Mouse (Mus musculus): ENCODE data around the gene Slc39a5. TPM values are rescaled to one million over a fixed set of nuclear protein-coding genes. Genes with fewer than 3 reads are reported as not detected.

Slc39a5 gene
- total RNA-seq, 2 experiments from 2014 or later, result 0.60 TPM; not detected in 1

DNA sequence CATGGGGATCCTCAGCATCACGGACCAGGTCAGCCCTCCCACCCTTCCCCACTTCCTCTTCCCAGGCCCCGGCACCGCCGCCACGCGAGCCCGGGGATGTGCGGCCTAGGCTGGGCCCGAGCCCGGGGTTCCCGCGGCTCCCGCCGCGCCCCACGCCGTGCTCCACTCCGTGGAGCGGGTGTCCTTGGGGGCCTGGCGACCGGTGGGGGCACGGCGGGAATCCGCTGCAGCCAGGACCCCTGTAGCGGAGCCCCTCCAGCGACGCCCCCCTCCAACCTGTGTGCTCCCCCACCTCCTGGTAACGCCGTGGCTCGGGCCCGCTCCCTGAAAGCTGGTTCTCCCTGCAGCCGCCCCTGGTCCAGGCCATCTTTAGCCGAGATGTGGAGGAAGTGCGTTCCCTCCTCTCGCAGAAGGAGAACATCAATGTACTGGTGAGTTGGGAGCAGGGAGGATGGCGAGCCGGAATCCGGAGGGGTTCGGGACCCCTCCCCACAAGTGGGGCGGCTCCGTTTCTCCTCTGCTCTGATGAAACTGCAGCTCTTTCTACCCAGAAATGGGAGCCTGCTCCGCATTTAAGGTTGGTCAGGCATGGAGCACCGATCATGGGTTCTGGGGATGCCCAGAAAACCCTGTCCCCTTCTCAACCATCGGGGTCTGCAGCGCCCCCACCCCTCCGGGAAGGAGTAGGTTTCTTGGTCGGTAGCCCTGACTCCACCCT is 23.6 kb downstream of the Slc39a5 start:
- DNase-seq (ENCODE audit: low spot score in 2 of 2), result peak in 1 of 2 experiments; percentile 52

DNA sequence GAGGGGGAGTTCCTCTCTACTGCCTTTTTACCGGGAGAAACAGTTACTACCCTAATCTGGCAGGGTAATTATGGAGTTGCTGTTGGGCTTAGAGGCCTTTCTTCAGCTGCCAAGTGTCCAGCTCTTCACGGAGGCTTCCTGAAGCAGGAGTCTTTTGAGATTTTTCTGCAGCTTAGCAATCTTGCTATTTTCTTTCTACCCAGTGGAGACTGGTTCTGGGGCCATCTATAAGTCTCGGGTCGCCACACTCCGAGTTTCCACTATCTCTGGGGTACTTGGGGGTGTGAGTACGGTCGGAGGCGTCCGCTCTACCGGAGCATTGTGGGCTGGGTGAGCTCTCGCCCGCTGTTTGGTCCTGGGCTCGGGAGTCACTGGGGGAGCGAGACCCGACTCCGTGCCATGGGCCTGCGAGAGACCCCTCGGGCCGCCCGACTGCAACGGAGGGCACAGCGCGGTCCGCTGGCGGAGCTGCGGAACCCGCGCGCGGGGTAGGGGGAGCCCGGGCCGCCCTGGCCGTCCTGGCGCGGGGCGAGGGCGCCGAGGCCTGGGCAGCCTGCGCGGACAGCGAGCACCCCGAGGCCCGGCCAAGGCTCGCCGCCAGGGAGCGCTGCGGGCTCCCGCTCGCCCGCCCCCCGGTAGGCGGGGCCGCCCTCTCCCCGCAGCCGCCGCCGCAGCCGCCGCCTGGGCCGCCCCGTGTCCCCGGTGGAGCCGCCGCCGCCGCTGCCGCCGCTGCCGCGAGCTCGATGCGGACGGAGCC is 24.4 kb downstream of the Slc39a5 start, which contains the start of gene Ankrd52:
TSS of gene Ankrd52 (plus strand) at position 661 of the 757 bp plus-strand sequence.
- DNase-seq (ENCODE audit: low spot score in 2 of 2), result peak; percentile 73 to 84

DNA sequence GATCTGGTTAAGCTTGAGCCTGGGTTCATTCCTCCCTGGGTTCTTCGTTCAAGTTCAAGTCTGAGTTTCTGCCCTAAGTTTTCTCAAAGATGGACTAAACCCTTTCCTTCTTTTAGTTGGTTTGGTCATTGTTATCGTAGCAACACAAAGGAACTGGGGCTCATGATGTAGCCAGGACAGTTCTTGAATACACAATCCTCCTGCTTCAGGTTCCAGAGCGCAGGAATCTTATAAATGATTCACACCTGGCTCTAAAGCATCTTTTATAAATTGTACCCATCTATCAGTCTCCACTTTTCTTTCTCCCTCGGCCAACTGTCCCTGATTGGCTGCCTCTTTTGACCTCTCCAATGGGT is 25.0 kb downstream of the Slc39a5 start:
- no peak for DNase-seq (ENCODE audit: low spot score in 2 of 2)

DNA sequence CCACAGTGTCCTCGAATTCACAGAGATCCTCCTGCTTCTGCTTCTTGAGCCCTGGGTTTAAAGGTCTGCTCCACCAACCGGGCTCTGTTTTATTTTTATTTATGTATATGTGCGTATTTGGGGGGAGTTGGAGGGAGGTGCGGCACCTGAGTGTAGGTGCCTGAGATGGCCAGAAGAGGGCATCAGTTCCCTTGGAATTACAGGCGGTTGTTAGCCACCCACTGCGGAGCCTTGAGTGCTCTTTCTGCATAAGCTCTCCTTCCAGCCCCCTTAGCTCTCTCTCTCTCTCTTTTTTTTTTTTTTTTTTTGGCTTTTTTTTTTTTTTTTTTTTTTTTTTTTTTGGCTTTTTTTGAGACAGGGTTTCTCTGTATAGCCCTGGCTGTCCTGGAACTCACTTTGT is 26.6 kb downstream of the Slc39a5 start:
- DNase-seq (ENCODE audit: low spot score in 2 of 2), result no peak

DNA sequence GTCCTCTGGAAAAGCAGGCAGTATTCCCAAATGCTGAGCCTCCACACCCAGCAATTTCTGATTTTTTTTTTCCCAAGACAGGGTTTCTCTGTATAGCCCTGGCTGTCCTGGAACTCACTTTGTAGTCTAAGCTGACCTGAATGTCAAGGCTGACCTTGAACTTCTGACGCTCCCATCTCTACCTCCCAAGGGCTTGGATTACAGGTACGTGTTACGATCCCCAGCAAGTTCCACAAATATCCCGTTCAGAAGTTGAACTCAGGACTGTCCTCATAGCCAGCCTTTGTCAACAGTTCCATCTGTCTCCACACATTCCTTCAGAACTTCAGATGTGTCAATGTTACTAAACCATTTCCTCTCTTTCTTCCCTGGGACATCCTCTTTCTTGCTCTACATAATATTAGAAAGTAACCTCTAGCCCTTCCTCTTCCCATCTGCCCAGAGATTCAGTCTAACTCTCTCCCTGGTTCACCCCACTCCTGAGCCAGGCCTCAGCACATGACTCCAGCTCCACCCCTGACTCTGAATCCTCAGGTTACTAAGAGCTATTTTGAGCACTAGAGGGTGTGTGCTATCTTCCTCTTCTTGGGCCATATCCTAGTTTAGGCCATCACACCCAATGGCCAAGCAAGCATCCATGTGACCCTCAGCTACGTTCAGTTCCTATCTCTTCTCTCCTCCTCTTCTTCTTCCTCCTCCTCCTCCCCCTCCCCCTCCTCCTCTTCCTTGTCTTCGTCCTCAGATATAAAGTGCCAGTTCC is 27.9 kb downstream of the Slc39a5 start:
- no peak for DNase-seq (ENCODE audit: low spot score in 2 of 2)

DNA sequence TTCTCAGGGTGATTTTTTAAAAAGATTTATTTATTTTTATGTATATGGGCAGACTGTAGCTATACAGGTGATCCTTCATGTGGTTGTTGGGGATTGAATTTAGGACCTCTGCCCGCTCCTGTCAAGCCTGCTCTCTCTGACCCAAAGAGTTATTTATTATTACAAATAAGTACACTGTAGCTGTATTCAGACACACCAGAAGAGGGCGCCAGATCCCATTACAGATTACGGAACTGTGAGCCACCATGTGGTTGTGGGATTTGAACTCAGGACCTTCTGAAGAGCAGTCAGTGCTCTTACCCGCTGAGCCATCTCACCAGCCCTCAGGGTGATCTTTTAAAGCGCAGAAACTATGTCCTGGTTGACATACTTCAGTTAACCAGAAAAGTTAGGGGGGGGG is 28.9 kb downstream of the Slc39a5 start:
- DNase-seq (ENCODE audit: low spot score in 2 of 2), result no peak

DNA sequence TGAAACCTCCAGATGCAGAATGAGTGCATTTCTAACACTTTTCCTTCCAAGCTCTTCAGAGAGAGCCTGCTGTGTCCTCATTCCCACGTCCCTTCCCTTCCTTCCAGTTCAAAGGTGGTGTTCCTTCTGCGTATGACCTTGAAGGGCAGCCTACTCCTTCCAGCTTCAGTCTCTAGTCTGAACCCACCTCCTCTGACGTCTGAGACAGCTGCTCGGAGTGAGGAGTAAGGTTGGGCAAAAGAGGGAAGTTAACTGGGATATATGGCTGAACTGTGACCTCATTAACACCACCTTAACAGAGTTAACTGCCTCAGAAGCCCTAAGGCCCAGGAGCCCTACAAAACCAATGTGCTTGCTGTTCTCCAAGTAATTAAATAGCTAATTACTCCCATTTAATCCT is 30.4 kb downstream of the Slc39a5 start:
- no peak for DNase-seq (ENCODE audit: low spot score in 2 of 2)

DNA sequence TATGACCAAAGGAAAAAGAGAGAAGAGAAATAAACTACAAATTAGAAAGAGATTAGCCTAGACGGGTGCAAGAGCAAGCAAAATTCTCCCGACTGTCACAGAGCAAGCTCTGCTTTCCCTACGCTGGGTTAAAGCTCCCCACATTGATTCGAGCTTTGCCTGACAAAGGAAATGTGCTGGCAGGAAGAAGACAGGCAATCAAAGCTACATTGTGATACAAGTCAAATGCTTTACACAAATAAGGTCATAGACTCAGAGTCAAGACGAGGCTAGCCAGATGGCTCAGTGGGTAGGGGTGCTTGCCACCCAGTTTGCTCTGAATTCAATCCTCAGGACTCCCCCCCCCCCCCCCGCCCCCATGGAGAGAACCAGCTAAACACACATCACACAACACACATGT is 31.0 kb downstream of the Slc39a5 start:
- no peak for DNase-seq (ENCODE audit: low spot score in 2 of 2)

DNA sequence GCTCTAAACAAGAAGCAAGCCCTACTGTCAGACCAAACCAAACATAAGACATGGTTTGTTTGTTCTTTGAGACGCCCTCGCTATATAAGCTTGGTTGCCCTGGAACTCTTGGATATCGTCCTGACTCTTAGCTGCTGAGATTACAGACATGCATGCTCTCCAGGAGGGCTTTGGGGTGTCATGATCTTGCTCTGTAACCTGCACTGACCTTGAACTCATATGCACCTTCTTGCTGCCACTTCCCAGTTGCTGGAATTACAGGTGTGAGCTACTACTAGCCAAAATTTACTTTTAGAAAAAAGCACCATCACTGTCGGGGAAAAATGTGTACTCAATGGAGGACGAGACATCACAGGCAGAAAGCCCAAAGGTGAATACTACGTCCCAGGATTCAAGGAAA is 31.4 kb downstream of the Slc39a5 start:
- DNase-seq (ENCODE audit: low spot score in 2 of 2), result no peak

DNA sequence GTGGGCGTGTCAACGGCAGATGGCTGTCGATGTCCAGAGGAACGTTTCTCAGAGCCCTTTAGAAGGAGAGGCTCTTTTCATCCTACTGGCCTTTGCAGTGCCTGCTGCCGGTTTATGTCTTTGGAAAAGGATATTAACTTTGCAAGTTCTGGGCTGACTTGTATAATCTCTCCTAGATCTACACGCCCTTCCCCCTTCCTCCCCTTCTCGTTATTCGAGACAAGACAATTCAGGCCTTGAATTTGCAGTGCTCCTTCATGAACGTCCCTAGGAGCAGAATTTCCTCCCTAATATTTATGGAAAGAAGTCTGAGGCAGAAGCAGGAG is 31.8 kb downstream of the Slc39a5 start:
- DNase-seq (ENCODE audit: low spot score in 2 of 2), result no peak

DNA sequence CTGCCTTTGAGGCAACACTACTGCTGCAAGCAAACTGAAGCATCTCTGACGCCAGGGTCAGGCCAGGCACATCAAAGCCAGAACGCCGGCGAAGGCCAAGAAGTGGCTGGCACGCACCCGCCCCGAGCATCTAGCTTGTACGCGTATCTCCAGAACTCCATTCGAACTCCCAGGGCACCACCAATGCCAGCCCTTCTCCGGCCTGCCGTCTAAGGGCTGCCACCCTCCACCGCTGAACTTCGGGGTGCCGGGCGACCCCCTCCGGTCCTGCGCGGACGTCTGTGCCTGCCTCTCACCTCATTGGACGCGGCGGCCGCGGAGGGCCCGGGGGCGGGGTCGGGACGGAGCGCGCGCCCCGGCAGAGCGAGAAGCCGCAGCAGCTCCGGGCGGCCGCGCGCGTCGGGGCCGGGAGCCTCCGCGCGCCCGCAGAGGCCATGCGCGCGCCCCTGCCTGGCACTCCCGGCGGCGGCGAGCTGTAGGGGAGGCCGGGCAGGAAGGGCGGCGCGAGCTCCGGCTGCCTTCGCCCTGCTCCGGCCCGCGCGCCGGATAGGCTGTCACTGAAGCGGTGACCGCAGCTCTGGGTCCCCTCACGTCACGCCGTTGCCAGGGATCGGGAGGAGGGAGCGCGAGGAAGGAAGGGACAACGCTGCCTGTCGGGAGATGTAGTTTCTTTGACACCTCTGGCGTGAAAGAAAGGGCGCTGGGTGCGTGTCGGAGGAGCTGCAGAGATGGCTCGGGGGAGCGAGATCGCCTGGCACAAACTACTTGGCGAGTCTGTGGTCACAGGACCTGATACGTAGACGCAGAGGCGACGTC is 32.4 kb downstream of the Slc39a5 start, which contains the start of gene Coq10a:
TSS of gene Coq10a (minus strand) at position 596 of the 816 bp plus-strand sequence.
- DNase-seq (ENCODE audit: low spot score in 2 of 2), result peak; percentile 87 to 95

DNA sequence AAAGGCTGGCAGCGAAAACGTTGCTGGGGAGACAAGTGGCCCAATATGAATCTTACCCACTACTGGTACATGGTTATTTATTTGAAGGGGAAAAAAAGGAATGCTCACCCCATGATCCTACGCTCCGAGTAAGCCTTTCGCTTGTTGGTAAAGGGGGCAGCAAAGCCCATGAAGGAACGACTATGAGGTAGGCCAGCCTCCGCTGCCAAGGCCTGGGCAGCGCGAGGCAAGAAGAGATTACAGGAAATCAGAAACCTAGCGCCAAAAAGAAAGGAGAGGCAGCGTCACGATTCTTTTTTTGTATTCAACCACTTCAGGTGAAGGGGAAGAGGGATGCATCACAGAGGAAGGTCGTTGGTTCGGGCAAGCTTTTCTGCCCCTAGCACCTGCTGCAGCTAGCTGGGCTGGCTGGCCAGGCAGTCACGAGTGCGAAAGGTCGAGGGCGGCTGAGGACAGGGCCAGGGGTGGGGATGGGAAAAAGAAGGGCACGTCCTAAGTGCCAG is 33.1 kb downstream of the Slc39a5 start:
- DNase-seq (ENCODE audit: low spot score in 2 of 2), result peak in 1 of 2 experiments; percentile 21

DNA sequence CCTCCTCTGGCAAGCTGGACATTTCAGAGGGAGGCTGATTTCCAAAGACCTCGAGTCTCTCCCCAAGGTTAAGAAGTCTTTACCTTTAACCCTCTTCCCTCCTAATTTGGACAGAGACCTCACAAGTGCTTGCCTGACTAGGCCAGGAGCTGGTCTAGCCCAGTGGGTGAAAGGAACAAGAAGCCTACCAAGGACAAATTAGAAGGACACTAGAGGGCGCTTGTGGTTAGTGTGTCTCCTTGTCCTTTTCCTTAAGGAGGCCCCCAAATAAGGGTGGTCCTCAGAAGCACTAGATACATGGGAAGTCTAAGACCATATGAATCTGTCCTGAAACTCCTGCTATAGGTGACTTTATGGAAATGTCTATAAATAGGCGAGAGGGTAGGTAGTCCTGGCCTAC is 38.5 kb downstream of the Slc39a5 start:
- peak in 1 of 2 experiments; percentile 43 for DNase-seq (ENCODE audit: low spot score in 2 of 2)

DNA sequence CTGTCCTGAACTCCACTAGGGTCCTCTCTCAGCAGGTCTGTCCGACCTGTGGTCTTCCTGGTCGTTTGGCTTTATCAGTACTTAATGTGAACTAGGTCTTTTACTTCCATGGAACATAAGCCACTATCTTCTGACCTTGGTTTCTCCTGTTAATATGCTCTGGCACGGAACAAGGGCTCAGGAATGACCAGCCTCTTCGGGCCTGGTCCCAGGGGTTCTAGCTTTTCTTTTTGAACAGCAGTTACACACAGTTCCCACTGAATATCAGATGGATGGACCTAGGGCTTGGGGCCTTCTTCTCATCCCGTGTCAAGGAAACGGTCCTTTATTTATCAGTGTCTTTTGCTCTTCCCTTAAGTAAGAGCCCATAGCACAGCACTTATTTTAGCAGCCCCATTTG is 39.2 kb downstream of the Slc39a5 start:
- no peak for DNase-seq (ENCODE audit: low spot score in 2 of 2)

DNA sequence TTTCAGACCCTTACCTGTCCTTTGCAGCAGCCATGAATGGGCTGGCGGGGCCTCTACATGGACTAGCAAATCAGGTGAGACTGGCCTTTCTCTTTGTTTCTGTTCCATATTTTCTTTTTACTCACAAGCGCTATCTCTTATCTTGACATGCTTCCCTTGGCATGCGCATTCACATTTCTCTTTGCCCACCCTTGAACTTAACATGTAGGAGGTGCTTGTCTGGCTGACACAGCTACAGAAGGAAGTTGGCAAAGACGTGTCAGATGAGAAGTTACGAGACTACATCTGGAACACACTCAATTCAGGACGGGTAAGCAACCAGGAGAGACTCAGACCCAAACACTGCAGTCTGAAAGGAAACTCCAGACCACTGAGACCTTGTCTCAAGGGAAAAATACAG is 41.8 kb downstream of the Slc39a5 start:
- no peak for DNase-seq (ENCODE audit: low spot score in 2 of 2)

DNA sequence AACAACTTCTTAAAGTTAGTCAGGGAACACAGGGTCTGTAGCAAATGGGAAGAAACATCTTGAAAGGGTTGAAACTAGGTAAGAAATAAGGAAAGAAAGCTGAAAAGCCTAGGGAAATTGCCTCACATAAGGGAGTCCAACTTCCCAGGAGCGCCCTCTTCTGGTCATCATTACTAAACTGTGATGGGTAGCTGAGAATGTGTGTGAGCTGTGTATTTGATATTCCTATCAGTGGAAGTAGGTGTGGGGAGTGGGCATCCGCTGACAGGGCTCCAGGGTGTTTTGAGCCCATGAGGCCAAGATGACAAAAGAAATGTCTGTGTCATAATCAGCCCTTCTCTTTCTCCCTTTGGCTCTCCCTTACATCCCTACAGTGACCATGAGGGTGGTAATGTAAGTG is 42.2 kb downstream of the Slc39a5 start:
- peak in 1 of 2 experiments; percentile 55 for DNase-seq (ENCODE audit: low spot score in 2 of 2)

DNA sequence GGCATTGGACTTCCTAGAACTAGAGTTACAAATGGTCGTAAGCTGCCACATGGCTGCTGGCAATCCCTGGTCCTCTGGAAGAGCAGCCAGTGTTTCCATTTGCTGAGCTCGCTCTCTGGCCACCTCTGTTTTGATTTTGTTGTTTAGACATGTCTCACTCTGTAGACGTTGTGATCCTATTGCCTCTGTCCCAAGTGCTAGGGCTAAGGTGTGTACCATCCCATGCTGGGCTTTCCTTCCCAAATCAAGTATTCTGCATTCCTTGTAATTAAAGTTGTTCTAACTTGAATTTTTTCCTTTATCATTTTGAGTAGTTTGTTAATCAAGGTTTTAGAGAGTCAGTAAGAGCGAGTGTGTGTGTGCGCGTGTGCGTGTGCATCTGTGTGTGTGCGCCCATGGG is 53.5 kb downstream of the Slc39a5 start:
- DNase-seq (ENCODE audit: low spot score in 2 of 2), result no peak
